Mouse (Mus musculus) myocyte (in vitro differentiated cells): ENCODE data around the gene Ints5. TPM values are rescaled to one million over a fixed set of nuclear protein-coding genes. Genes with fewer than 3 reads are reported as not detected.
A peak's percentile ranks its signal among the peaks of the same experiment; 100 is the strongest.

Source experiments
- H3K27me3 ChIP-seq: one replicate; pipeline ENCODE4 v1.6.1; 2011; ENCODE audit not compliant: control insufficient read depth, insufficient read depth, insufficient read length
- H3K36me3 ChIP-seq: one replicate; pipeline ENCODE4 v1.6.1; 2011; ENCODE audit not compliant: control insufficient read depth, insufficient read depth
- H3K4me2 ChIP-seq: one replicate; pipeline ENCODE4 v1.6.1; 2011; ENCODE audit warnings: low read depth, control low read depth
- H3K4me3 ChIP-seq: one replicate; pipeline ENCODE4 v1.5.1; 2011; ENCODE audit warnings: mild to moderate bottlenecking, control low read depth, moderate library complexity
- H3K79me2 ChIP-seq: one replicate; pipeline ENCODE4 v1.6.1; 2011; ENCODE audit not compliant: control insufficient read depth, insufficient read depth
- H3ac ChIP-seq: one replicate; pipeline ENCODE4 v1.6.1; 2011; ENCODE audit not compliant: control insufficient read depth, insufficient read length
- CEBPB ChIP-seq: IDR thresholded peaks from 2 replicates; pipeline ENCODE4 v1.6.1; 2011; ENCODE audit warnings: mild to moderate bottlenecking, moderate library complexity; ENCODE audit not compliant: poor library complexity, insufficient read depth, severe bottlenecking
- E2F4 ChIP-seq: IDR thresholded peaks from one replicate; pipeline ENCODE4 v1.6.1; 2011; ENCODE audit warnings: mild to moderate bottlenecking, control low read depth, moderate library complexity; ENCODE audit not compliant: insufficient read depth
- MAX ChIP-seq: IDR thresholded peaks from one replicate; pipeline ENCODE4 v1.6.1; 2011; ENCODE audit warnings: low read depth, mild to moderate bottlenecking, control low read depth
- MYOD1 ChIP-seq, 3 experiments: IDR thresholded peaks; one replicate each; pipeline ENCODE4 v1.6.1; 2011; ENCODE audit warnings: control low read depth in 2 of 3, low read depth in 2 of 3, mild to moderate bottlenecking in 2 of 3, moderate library complexity in 1 of 3; ENCODE audit not compliant: insufficient read length in 2 of 3, control insufficient read depth in 1 of 3
- MYOG ChIP-seq, 3 experiments: IDR thresholded peaks; one replicate each; pipeline ENCODE4 v1.6.1; 2011; ENCODE audit warnings: control low read depth in 2 of 3, low read depth in 2 of 3, mild to moderate bottlenecking in 2 of 3; ENCODE audit not compliant: insufficient read length in 2 of 3, control insufficient read depth in 1 of 3, insufficient read depth in 1 of 3
- POLR2A ChIP-seq: IDR thresholded peaks from one replicate; pipeline ENCODE4 v1.6.1; 2011; ENCODE audit warnings: low read depth, mild to moderate bottlenecking, control low read depth, moderate library complexity; ENCODE audit not compliant: insufficient read length
- POLR2AphosphoS2 ChIP-seq: IDR thresholded peaks from one replicate; pipeline ENCODE4 v1.6.1; 2011; ENCODE audit warnings: low read depth, control low read depth; ENCODE audit not compliant: insufficient read length
- REST ChIP-seq: IDR thresholded peaks from one replicate; pipeline ENCODE4 v1.6.1; 2011; ENCODE audit warnings: mild to moderate bottlenecking, control low read depth, moderate library complexity; ENCODE audit not compliant: insufficient read depth, insufficient read length
- SRF ChIP-seq: IDR thresholded peaks from one replicate; pipeline ENCODE4 v1.6.1; 2011; ENCODE audit warnings: low read depth; ENCODE audit not compliant: control insufficient read depth, insufficient read length
- TCF12 ChIP-seq: IDR thresholded peaks from one replicate; pipeline ENCODE4 v1.6.1; 2011; ENCODE audit warnings: mild to moderate bottlenecking, control low read depth; ENCODE audit not compliant: poor library complexity, insufficient read depth, severe bottlenecking
- TCF3 ChIP-seq: IDR thresholded peaks from one replicate; pipeline ENCODE4 v1.6.1; 2011; ENCODE audit warnings: low read depth, control low read depth; ENCODE audit not compliant: insufficient read length
- USF1 ChIP-seq: IDR thresholded peaks from one replicate; pipeline ENCODE4 v1.6.1; 2011; ENCODE audit warnings: low read depth, mild to moderate bottlenecking, control low read depth, moderate library complexity
- polyA plus RNA-seq: library from polyadenylated mRNA; unstranded; fragments of >200 nt; fragmentation: generic; extraction: Trizol; gene quantifications from one replicate; pipeline ENCODE4 v1.2.1, GENCODE M21; 2012; ENCODE audit warnings: missing spikeins

Gene Ints5
- polyA plus RNA-seq, 1 experiment, result 23.2 TPM

DNA sequence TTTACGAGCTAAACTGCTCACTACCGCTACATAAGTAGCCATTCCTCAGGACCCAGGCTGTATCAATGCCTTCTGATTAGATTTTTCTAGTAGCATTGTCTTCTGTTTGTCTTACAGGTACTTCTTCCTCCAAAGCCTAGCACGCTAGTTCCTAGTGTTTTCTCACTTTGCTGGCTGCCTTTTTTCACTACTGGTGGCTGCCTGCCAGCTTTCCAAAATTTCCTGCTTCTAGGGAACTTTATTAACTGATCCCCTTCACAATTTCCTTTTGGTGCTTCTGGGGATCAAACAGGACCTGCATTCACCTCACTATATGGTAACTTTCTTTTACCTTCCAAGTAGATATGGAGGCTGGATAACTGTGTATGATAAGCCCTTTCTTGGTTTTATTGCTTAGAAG, 6.3 kb downstream of the Ints5 start:
- no peaks in the 10 kb centered on the region for H3K27me3 ChIP-seq
- H3K79me2 ChIP-seq, result peaks cover 59% of the 10 kb centered on the region
- peak overlapping the region; percentile 86 for H3K4me3 ChIP-seq
- H3K4me2 ChIP-seq, result peak overlapping the region; percentile 92
- peak overlapping the region; percentile 10 for H3ac ChIP-seq
- H3K36me3 ChIP-seq, result peaks cover 22% of the 10 kb centered on the region
- no peak for TF ChIP-seq POLR2AphosphoS2
- no peak for TF ChIP-seq MYOD1 (IDR thresholded peaks at IDR 0.05; ENCODE audit: control insufficient read depth in 1 of 3, insufficient read length in 2 of 3, low read depth in 2 of 3)
- no peak for TF ChIP-seq POLR2A
- no peak for TF ChIP-seq TCF3
- TF ChIP-seq MYOG (IDR thresholded peaks at IDR 0.05; ENCODE audit: control insufficient read depth in 1 of 3, insufficient read depth in 1 of 3, insufficient read length in 2 of 3, low read depth in 2 of 3), result no peak
- TF ChIP-seq SRF, result no peak
- TF ChIP-seq USF1, result no peak
- TF ChIP-seq REST, result no peak
- TF ChIP-seq E2F4, result no peak

DNA sequence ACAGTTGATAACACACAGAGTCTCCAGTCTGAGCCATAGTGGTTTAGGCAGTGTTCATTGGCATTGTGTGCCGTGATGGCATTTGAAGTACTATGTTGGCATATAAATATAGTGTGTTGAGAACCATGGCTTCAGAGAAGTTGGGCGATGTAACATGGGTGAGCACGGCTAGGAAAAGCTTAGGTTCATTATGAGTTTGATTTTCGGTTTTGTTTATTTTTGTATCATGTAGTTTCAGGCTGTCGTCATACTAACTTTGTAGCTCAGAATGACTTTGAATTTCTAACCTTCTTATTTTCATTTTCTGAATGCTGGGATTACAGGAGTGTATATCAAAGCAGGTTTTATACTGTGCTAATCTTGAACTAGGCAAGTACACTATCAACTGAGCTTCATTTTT, 10.6 kb downstream of the Ints5 start:
- TF ChIP-seq TCF12 (no peak), MYOD1 (IDR thresholded peaks at IDR 0.05; ENCODE audit: control insufficient read depth in 1 of 3, insufficient read length in 2 of 3, low read depth in 2 of 3) (no peak), CEBPB (no peak), E2F4 (no peak), MYOG (IDR thresholded peaks at IDR 0.05; ENCODE audit: control insufficient read depth in 1 of 3, insufficient read depth in 1 of 3, insufficient read length in 2 of 3, low read depth in 2 of 3) (no peak), TCF3 (no peak), REST (no peak), MAX (no peak), POLR2A (no peak), USF1 (no peak), POLR2AphosphoS2 (no peak), SRF (no peak)
- Histone ChIP-seq H3K4me3 (no peak overlapping the region), H3K36me3 (peaks cover 39% of the 10 kb centered on the region), H3ac (no peak overlapping the region), H3K27me3 (no peaks in the 10 kb centered on the region), H3K4me2 (no peak overlapping the region), H3K79me2 (peaks cover 41% of the 10 kb centered on the region)

DNA sequence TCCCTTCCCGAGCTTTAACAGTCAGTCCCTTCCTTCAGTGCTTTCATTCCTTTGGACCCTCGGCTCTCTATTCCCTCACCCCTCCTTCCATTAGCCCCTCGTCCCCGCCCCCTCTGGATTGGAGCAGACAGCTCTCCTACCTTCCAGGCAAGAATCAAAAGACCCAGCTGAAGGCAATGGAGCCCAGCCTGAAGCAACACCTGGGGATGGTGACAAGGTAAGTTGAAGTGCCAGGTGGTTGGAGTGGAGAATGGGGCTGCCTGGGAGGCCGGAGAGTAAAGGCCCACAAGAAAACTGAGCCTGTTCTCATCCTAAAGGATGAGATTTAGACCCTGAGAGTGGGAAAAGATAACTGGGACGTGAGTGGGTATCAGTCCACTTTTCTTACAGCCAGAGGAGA, 15.7 kb downstream of the Ints5 start:
- Histone ChIP-seq H3K27me3 (no peaks in the 10 kb centered on the region), H3K4me3 (no peak overlapping the region), H3K4me2 (no peak overlapping the region), H3ac (no peak overlapping the region), H3K79me2 (no peaks in the 10 kb centered on the region), H3K36me3 (peaks cover 67% of the 10 kb centered on the region)
- no peak for TF ChIP-seq POLR2A
- TF ChIP-seq MYOG (IDR thresholded peaks at IDR 0.05; ENCODE audit: control insufficient read depth in 1 of 3, insufficient read depth in 1 of 3, insufficient read length in 2 of 3, low read depth in 2 of 3), result no peak
- no peak for TF ChIP-seq MYOD1 (IDR thresholded peaks at IDR 0.05; ENCODE audit: control insufficient read depth in 1 of 3, insufficient read length in 2 of 3, low read depth in 2 of 3)
- TF ChIP-seq MAX, result no peak
- TF ChIP-seq TCF3, result no peak
- TF ChIP-seq CEBPB, result no peak
- TF ChIP-seq USF1, result no peak
- TF ChIP-seq REST, result no peak
- TF ChIP-seq POLR2AphosphoS2, result no peak
- TF ChIP-seq E2F4, result no peak
- TF ChIP-seq SRF, result no peak
- no peak for TF ChIP-seq TCF12

DNA sequence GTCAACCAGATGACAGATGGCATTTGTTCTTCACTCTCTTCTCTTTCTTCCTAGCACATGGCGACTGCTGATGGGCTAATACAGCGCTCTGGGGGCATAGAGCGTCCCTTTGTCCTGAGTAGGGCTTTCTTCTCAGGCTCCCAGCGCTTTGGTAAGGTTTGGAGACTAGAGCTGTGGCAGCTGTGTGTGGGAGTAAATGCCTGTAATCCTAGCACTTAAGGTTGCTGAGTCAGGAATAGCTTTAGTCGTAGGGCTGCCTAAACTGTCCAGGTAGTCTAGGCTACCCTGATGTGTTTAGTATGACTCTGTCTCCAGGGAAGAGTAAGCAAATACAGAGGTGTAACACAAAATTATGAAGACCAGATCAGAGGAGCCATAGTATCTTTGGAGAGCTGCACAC, 19.0 kb downstream of the Ints5 start:
- H3K36me3 ChIP-seq, result peaks cover 78% of the 10 kb centered on the region
- no peaks in the 10 kb centered on the region for H3K79me2 ChIP-seq
- H3K27me3 ChIP-seq, result no peaks in the 10 kb centered on the region
- H3K4me3 ChIP-seq, result no peak overlapping the region
- TF ChIP-seq CEBPB, result no peak
- TF ChIP-seq MYOD1 (IDR thresholded peaks at IDR 0.05; ENCODE audit: control insufficient read depth in 1 of 3, insufficient read length in 2 of 3, low read depth in 2 of 3), result no peak
- no peak for TF ChIP-seq SRF
- no peak for TF ChIP-seq REST
- TF ChIP-seq MYOG (IDR thresholded peaks at IDR 0.05; ENCODE audit: control insufficient read depth in 1 of 3, insufficient read depth in 1 of 3, insufficient read length in 2 of 3, low read depth in 2 of 3), result no peak
- no peak for TF ChIP-seq MAX
- TF ChIP-seq TCF12, result no peak
- no peak for TF ChIP-seq POLR2A
- TF ChIP-seq E2F4, result no peak
- TF ChIP-seq TCF3, result no peak
- no peak for TF ChIP-seq USF1
- TF ChIP-seq POLR2AphosphoS2, result no peak
- no peak overlapping the region for H3K4me2 ChIP-seq
- no peak overlapping the region for H3ac ChIP-seq
